Mouse (Mus musculus) spleen, adult 2 months (tissue): ENCODE measurements at regions not wholly inside any gene's neighbourhood (a gene's known extent, or its start where the extent isn't known, plus 50 kb on each side); places are given as distances from the start of the nearest gene placed in this dataset.
"Not testable (repeated sequence)": the region's sequence is repeated elsewhere in the genome, so short reads cannot be mapped to it uniquely, and the experiment has no call there.

ENCODE experiments used
- DNase-seq, 2 experiments: peaks; one replicate each; pipeline versions ENCODE4 v3.0.0 to v3.0.0-alpha.2; 2012 to 2021; ENCODE audit warnings: low spot score in 2 of 2, low read depth in 1 of 2
- H3K27ac ChIP-seq: fragments of 200-500 bp; 2 replicates; pipeline ENCODE4 v1.5.1; 2012; ENCODE audit warnings: low read length, inconsistent platforms; ENCODE audit not compliant: insufficient read depth
- H3K27me3 ChIP-seq: fragments of 200-500 bp; 2 replicates; pipeline ENCODE4 v1.6.1; 2012; ENCODE audit warnings: mild to moderate bottlenecking, moderate library complexity, low read length, inconsistent platforms; ENCODE audit not compliant: control insufficient read depth, insufficient read depth
- H3K36me3 ChIP-seq: fragments of 200-500 bp; 2 replicates; pipeline ENCODE4 v1.6.1; 2012; ENCODE audit warnings: mild to moderate bottlenecking, low read length, inconsistent platforms; ENCODE audit not compliant: control insufficient read depth, insufficient read depth
- H3K4me1 ChIP-seq: fragments of 200-500 bp; 2 replicates; pipeline ENCODE4 v1.6.1; 2011; ENCODE audit warnings: inconsistent platforms; ENCODE audit not compliant: control insufficient read depth, insufficient read depth, insufficient read length
- H3K4me3 ChIP-seq: fragments of 200-500 bp; 2 replicates; pipeline ENCODE4 v1.5.1; 2011; ENCODE audit warnings: mild to moderate bottlenecking, inconsistent platforms; ENCODE audit not compliant: insufficient read depth, insufficient read length; ENCODE audit errors: extremely low read depth
- CTCF ChIP-seq: fragments of 200-500 bp; IDR thresholded peaks from 2 replicates; pipeline ENCODE4 v1.5.1; 2011; ENCODE audit warnings: mild to moderate bottlenecking, inconsistent platforms; ENCODE audit not compliant: insufficient read depth, insufficient read length, insufficient replicate concordance; ENCODE audit errors: extremely low read depth
- POLR2A ChIP-seq: fragments of 200-500 bp; IDR thresholded peaks from 2 replicates; pipeline ENCODE4 v1.6.1; 2011; ENCODE audit warnings: low read depth, low read length, inconsistent platforms
- WGBS: fragments of 180-500 bp; shearing (Covaris S2); methylation state at CpG from one replicate; pipeline ENCODE4 v1.1.7; 2018; 5-methylcytosine and 5-hydroxymethylcytosine counted together

DNA sequence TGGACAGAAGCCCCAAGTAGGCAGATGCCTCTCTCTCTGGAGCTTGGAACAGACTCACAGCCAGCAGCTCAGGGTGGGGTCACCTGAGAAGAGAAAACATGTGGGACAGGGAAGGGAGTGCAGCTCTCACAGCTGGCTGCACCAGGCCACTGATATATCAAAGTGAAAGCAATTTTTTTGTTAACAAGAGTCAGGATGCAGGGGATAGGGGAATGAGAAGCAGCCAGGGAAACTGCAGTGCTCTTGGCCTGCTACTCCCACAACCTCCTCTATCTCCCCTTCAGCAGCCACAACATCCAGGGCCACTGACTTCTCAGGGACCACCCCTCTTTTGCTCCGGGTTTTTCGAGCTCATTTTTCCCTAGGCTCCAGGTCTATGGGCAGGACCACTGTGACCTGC, 117.5 kb upstream of the Gm11146 start:
- TF ChIP-seq CTCF: no peak
- TF ChIP-seq POLR2A: no peak
- H3K27me3 ChIP-seq: no peaks in the 10 kb centered on the region
- H3K4me1 ChIP-seq: no peaks in the 10 kb centered on the region
- H3K36me3 ChIP-seq: no peaks in the 10 kb centered on the region
- DNase-seq: no peak
- H3K4me3 ChIP-seq: no peak overlapping the region
- H3K27ac ChIP-seq: no peak overlapping the region
- WGBS: 79% methylated on average over 2 of the region's 2 CpGs

DNA sequence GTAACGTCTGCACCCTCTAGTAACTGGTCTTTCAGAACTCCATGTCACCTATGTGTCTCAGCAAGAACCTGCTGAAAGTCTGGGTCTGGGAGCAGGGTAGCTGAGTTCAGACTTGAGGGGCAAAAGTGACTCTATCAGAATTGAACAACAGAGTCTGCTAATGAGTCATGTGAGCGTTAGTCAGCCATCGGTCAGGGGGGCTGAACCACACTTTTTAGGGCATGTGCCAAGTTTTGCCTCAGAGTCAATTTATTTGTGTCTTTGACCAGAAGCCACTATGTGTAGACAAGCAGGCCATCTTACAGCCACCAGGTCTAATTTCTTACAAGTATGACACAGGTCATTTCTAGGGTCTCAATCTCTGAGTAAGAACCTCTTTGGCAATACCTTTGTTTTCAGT, 115.9 kb upstream of the Gm11146 start:
- WGBS: 94% methylated on average over 3 of the region's 3 CpGs
- H3K36me3 ChIP-seq, H3K27ac ChIP-seq, H3K27me3 ChIP-seq, DNase-seq, H3K4me1 ChIP-seq, H3K4me3 ChIP-seq: not testable (repeated sequence)

DNA sequence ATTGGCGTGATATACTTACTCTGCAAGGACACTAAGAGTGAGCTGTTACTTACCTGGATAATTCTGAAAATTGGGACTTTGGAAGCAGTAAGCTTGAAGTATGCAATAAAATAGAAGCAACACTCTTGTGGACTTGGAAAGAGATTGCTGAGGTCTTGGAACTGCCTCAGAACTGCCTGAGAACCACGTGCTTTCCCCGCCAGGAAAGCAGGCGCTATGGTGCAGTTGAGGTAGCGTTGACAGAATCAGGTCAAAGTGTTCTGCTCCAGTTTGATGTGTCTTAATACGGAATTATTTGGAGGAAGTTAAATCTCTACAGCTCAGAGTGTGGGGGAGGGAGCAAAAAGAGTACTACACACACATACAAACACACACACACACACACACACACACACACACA, 102.8 kb upstream of the Gm11146 start:
- Histone ChIP-seq H3K4me3 (no peak overlapping the region), H3K27ac (no peak overlapping the region), H3K36me3 (no peaks in the 10 kb centered on the region), H3K4me1 (no peaks in the 10 kb centered on the region; the same call in 1 of the 2 replicates), H3K27me3 (no peaks in the 10 kb centered on the region)
- WGBS: 76% methylated on average over 6 of the region's 6 CpGs
- TF ChIP-seq CTCF (no peak), POLR2A (no peak)
- no peak for DNase-seq

DNA sequence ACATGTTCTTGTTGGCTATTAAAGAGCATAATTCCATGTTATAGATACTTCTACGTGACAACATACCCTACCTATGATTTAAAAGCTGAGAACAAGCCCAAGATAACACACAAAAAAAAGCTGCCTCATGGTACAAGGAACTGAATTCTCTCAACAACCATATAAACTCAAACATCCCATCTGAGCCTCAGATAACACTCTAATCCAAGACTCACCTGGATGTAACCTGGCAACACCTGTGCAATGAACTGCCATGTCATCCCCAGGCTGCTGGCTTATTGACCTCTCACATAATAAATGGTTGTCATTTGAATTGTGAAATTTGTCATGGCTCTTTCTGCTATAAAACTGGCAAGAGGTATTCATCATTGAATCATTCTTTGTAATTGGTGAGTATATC, 93.5 kb upstream of the Gm11146 start:
- TF ChIP-seq CTCF (no peak), POLR2A (no peak)
- Histone ChIP-seq H3K4me1 (no peaks in the 10 kb centered on the region), H3K36me3 (no peaks in the 10 kb centered on the region), H3K27me3 (no peaks in the 10 kb centered on the region), H3K4me3 (no peak overlapping the region), H3K27ac (no peak overlapping the region)
- 70% methylated on average over 1 of the region's 1 CpGs for WGBS
- DNase-seq: no peak

DNA sequence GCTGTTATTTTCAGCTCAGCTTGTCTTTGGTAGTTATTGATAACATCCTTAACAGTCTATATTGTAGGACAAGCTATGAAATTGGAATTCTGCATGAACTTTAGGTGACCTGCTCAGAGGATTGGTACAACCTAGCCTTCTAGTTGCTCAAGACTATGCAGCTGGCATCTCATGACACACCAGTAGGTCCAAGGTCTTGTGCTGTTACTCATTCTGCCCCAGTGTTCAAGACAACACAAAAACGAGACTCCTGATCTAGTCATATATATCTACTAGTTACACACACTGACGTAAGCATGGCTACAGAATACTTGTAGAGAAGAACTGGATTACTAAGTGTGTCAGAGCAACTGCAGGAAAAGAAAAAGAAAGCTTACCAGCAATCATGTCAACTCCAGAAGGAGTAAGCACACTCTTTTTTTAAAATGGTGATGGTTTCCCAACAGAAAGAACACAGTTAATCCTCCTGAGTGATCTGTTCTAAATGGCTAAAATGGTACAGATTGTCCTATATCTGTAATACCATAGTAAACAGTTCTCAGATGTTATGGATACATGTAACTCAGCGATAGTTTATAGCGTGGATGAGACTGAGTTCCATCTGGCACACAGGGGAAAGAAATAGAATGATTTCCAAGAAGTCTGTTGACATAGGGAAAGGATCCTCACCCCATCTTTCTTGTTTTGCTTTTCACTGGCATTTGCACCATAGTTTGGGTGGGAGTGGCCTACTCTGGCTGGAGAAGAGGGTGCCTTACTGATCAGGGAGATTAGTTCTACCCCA, 85.4 kb upstream of the Gm11146 start:
- no peaks in the 10 kb centered on the region for H3K4me1 ChIP-seq
- no peak overlapping the region for H3K27ac ChIP-seq
- no peak for TF ChIP-seq CTCF
- TF ChIP-seq POLR2A: no peak
- no peaks in the 10 kb centered on the region for H3K27me3 ChIP-seq
- no peak for DNase-seq
- no peaks in the 10 kb centered on the region for H3K36me3 ChIP-seq
- 90% methylated on average over 4 of the region's 4 CpGs for WGBS
- H3K4me3 ChIP-seq: no peak overlapping the region

DNA sequence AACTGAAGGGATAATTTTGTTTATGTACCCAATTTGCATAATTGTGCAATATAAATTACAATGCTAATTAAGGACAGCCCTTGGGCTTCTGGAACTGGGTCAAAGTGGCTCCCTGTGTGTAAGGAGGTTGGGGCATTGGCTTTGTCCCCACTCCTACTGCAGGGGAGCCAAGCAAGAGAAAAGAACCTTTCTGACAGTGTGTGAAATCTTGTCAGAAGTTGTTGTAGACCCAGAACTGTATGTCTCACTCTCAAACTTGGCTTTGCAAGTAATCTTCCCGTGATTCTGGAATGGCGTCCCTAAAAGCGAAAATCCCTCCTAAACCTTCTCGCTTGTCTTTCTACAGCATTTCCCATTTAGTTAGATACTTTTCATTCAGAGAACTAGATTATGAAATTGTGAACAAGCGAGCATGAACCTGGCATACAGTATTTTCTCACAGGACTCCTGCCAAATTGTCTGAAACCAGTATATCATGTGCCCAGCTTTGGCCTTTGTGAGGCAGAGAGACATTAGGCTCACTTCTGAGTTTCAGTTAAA, 83.8 kb upstream of the Gm11146 start:
- Histone ChIP-seq H3K27ac (no peak overlapping the region), H3K36me3 (no peaks in the 10 kb centered on the region), H3K4me1 (no peaks in the 10 kb centered on the region), H3K4me3 (no peak overlapping the region), H3K27me3 (no peaks in the 10 kb centered on the region)
- no peak for TF ChIP-seq CTCF
- no peak for TF ChIP-seq POLR2A
- 93% methylated on average over 5 of the region's 5 CpGs for WGBS
- no peak for DNase-seq

DNA sequence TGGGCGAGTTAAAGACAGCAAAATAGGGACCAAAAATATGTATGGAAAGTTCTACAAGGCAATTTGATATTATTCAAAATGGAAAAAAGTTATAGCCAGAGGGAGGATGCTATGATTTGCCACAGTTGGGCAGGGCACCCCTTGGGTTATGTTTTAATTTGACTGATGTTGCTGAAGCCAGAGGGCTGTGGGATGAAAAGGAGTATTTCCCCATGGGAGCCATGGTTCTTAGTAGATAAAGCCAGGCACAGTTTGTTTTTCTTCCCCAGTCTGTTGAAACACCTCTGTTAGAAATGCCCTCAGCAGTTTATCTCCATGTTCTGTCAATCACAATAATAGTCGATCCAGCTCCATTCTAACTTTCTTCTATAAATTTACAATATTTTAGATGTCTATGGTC, 82.6 kb upstream of the Gm11146 start:
- DNase-seq: no peak
- Histone ChIP-seq H3K36me3 (no peaks in the 10 kb centered on the region), H3K27ac (no peak overlapping the region), H3K4me3 (no peak overlapping the region), H3K4me1 (no peaks in the 10 kb centered on the region), H3K27me3 (no peaks in the 10 kb centered on the region)
- no peak for TF ChIP-seq POLR2A
- TF ChIP-seq CTCF: no peak
- 88% methylated on average over 2 of the region's 2 CpGs for WGBS
